Mouse (Mus musculus) ES-Bruce4 (cell line): Measurements from ENCODE around the gene Trank1. TPM values are rescaled to one million over a fixed set of nuclear protein-coding genes. Genes with fewer than 3 reads are reported as not detected.
A peak's percentile ranks its signal among the peaks of the same experiment; 100 is the strongest.

Source experiments
- H3K27ac ChIP-seq: 2 replicates; pipeline ENCODE4 v1.5.1; 2012; ENCODE audit warnings: low read length, inconsistent platforms; ENCODE audit not compliant: insufficient read depth
- H3K27me3 ChIP-seq: 2 replicates; pipeline ENCODE4 v1.6.1; 2012; ENCODE audit warnings: mild to moderate bottlenecking, low read length, inconsistent platforms; ENCODE audit not compliant: control insufficient read depth, poor library complexity, insufficient read depth, severe bottlenecking
- H3K36me3 ChIP-seq: 2 replicates; pipeline ENCODE4 v1.6.1; 2012; ENCODE audit warnings: inconsistent platforms, mild to moderate bottlenecking, low read length, moderate library complexity; ENCODE audit not compliant: control insufficient read depth, poor library complexity, insufficient read depth, severe bottlenecking
- H3K4me1 ChIP-seq: one replicate; pipeline ENCODE4 v1.8.1; 2011; ENCODE audit warnings: low read length; ENCODE audit not compliant: control insufficient read depth, insufficient read depth
- H3K4me3 ChIP-seq: 2 replicates; pipeline ENCODE4 v1.5.1; 2011; ENCODE audit warnings: low read depth, mild to moderate bottlenecking, low read length
- H3K9ac ChIP-seq: 2 replicates; pipeline ENCODE4 v1.6.1; 2012; ENCODE audit warnings: low read depth, mild to moderate bottlenecking, inconsistent platforms; ENCODE audit not compliant: poor library complexity, severe bottlenecking
- H3K9me3 ChIP-seq: replicated peaks from 2 replicates; pipeline ENCODE4 v1.6.1; 2012; ENCODE audit warnings: mild to moderate bottlenecking, low read length, inconsistent platforms; ENCODE audit not compliant: control insufficient read depth, poor library complexity, insufficient read depth, severe bottlenecking
- CTCF ChIP-seq: IDR thresholded peaks from one replicate; pipeline ENCODE4 v1.8.1; 2011; ENCODE audit warnings: low read depth, low read length
- EP300 ChIP-seq: IDR thresholded peaks from 2 replicates; pipeline ENCODE4 v1.6.1; 2011; ENCODE audit warnings: low read depth, low read length; ENCODE audit not compliant: insufficient read depth
- POLR2A ChIP-seq: IDR thresholded peaks from one replicate; pipeline ENCODE4 v1.8.1; 2011; ENCODE audit warnings: low read length; ENCODE audit not compliant: insufficient read depth
- polyA plus RNA-seq: library from polyadenylated mRNA; stranded (reverse); fragments of >200 nt; gene quantifications from 2 replicates; pipeline ENCODE4 v1.2.4, GENCODE M21; 2011; ENCODE audit warnings: low read depth; ENCODE audit not compliant: missing spikeins, insufficient read depth, insufficient read length

Gene Trank1
- polyA plus RNA-seq, 1 experiment = 0.90 TPM

DNA sequence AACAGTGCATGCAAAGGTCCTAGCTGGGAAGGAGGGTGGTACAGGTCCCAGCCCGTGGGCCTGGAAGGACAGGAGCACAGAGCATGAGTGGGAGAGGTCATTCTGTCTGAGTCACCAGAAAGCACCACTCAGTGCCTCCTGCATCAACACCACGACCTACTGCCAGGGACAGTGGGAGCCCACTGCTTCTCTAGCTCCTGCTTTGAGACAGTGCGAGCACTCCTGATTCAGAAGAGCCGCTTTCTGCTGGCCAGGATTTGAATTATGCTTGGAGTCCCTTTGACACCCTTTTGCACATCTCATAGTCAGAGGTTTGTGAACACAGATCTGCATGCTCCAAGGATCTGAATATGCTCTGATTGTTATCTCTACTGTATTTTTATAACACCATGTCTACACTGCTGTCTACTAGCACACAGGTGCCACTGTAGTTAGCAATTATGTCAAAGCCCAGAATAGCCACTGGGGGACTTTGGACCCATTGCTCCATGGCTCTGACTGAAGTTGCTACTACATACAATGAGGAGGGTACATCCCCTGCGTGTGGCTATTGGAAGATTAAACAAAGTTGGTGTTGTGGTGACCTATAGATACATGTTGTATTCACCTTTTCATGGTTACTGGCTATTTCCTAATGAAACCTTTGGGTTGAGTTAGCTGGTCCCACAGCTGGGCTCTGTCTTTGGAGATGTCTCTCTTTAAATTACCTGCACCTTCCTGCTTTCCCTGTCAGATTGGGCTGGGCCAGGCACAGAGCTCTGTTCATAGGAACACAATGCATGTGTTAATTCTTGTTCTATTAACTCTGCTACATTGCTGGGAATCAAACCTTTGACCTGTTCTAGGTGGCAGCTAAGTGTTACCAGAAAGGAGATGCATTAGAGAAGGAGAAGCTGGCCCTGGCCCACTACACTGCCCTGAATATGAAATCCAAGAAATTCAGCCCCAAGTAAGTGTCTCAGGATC is 74.3 kb downstream of the Trank1 start:
- H3K4me3 ChIP-seq = no peak overlapping the region
- no peaks in the 10 kb centered on the region for H3K36me3 ChIP-seq
- no peaks in the 10 kb centered on the region for H3K27me3 ChIP-seq
- H3K9ac ChIP-seq = no peak overlapping the region
- no peak overlapping the region for H3K27ac ChIP-seq
- no peaks in the 10 kb centered on the region for H3K9me3 ChIP-seq
- no peak for TF ChIP-seq CTCF
- no peak for TF ChIP-seq EP300
- no peak for TF ChIP-seq POLR2A
- H3K4me1 ChIP-seq = no peaks in the 10 kb centered on the region

DNA sequence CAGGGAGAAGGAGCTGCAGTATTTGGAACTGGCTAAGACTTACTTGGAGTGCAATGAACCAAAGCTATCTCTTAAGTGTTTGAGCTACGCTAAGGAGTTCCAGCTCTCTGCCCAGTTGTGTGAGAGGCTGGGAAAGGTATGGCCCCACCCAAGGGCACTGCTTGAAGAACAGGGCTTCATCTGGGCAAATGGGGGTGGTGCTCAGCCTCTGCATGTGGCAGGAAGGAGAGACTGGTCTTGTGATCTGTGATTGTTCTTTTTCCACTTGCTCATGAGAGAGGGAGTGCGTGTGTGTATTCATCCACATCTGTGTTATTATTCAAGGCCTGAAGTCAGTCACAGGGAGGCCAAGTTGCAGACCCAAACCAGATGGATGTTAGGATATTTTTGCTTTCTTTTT is 75.0 kb downstream of the Trank1 start:
- no peak overlapping the region for H3K4me3 ChIP-seq
- no peaks in the 10 kb centered on the region for H3K4me1 ChIP-seq
- no peaks in the 10 kb centered on the region for H3K27me3 ChIP-seq
- no peak overlapping the region for H3K9ac ChIP-seq
- TF ChIP-seq POLR2A (no peak), CTCF (no peak), EP300 (no peak)
- no peak overlapping the region for H3K27ac ChIP-seq
- H3K9me3 ChIP-seq = no peaks in the 10 kb centered on the region
- H3K36me3 ChIP-seq = no peaks in the 10 kb centered on the region

DNA sequence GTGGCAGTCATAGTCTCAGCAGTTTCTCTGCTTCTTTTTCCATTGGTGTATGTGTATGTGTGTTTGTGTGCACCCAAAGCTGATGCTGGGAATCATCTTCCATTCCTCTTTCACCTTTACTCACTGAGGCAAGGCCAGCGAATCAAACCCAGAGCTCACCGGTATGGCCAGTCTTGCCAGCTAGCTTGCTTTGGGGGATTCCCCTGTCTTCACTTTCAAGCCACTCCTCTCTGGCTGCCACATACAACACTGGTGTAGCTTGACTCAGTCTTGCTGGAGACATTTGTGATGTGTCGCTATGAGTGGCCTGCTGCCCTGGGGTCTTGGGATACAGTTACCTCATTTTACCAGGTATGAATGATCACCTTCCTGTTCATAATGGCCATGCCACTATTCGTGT is 76.0 kb downstream of the Trank1 start:
- Histone ChIP-seq H3K36me3 (no peaks in the 10 kb centered on the region), H3K27me3 (no peaks in the 10 kb centered on the region), H3K4me3 (no peak overlapping the region), H3K4me1 (no peaks in the 10 kb centered on the region), H3K27ac (no peak overlapping the region), H3K9me3 (no peaks in the 10 kb centered on the region), H3K9ac (no peak overlapping the region)
- TF ChIP-seq CTCF = no peak
- no peak for TF ChIP-seq POLR2A
- TF ChIP-seq EP300 = no peak

DNA sequence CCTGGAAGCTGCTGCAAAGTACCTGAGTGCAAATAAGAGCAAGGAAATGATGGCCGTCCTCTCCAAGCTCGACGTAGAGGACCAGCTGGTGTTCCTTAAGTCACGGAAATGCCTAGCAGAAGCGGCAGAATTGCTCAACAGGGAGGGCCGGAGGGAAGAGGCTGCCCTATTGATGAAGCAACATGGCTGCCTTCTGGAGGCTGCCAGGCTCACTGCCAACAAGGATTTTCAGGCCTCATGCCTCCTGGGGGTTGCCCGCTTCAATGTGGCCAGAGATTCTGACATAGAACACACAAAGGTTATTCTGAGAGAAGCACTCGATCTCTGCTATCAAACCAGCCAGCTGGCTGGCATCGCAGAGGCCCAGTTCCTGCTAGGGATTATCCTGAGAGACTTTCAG is 78.5 kb downstream of the Trank1 start:
- H3K36me3 ChIP-seq = no peaks in the 10 kb centered on the region
- no peak overlapping the region for H3K4me3 ChIP-seq
- no peaks in the 10 kb centered on the region for H3K27me3 ChIP-seq
- no peaks in the 10 kb centered on the region for H3K9me3 ChIP-seq
- TF ChIP-seq CTCF = no peak
- no peak for TF ChIP-seq POLR2A
- no peak for TF ChIP-seq EP300
- no peak overlapping the region for H3K9ac ChIP-seq
- no peaks in the 10 kb centered on the region for H3K4me1 ChIP-seq
- no peak overlapping the region for H3K27ac ChIP-seq

DNA sequence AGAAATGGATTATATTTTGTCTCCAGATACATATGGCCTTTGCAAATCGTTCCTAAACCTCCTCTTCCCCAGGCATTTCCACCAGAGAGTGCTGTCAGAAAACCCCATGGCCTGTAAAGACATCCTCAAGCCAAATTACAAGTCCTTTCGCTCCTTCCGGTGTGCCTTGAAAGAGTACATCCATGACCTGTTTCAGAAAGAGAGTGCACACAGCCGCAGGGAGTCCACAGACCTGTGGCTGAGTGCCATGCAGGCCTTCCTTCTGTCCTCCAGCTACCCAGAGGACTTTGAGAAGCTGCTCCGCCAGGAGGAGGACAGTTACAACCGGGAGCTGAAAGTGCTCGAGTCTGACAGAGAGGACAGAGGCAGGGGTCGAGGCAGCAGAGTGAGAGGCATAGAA is 79.5 kb downstream of the Trank1 start:
- no peaks in the 10 kb centered on the region for H3K9me3 ChIP-seq
- H3K27ac ChIP-seq = no peak overlapping the region
- H3K4me3 ChIP-seq = no peak overlapping the region
- H3K4me1 ChIP-seq = no peaks in the 10 kb centered on the region
- no peak overlapping the region for H3K9ac ChIP-seq
- TF ChIP-seq POLR2A (no peak), EP300 (no peak), CTCF (no peak)
- no peaks in the 10 kb centered on the region for H3K36me3 ChIP-seq
- H3K27me3 ChIP-seq = no peaks in the 10 kb centered on the region

DNA sequence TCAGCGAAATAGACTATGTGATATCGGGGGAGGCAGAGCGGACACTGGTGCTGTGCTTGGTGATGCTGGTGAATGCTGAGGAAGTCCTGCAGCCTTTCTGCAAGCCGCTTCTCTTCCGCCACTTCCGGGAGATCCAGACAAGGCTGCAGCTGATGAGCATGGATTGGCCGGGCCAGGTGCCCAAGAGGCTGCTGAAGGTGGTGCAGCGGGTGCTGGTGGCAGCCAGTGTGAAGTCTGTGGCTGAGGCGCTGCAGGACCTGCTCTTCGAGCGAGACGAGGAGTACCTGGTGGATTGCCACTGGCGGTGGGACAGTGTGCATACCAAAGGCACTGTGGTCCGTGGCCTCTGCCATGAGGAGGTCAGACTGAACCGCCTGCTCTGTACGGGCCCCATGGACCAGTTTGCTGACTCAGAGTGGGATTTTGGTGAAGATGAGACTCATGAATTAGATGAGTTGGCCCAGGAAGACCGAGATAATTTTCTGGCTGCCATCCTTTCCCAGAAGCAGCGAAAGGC is 80.4 kb downstream of the Trank1 start:
- Histone ChIP-seq H3K9me3 (no peaks in the 10 kb centered on the region), H3K4me1 (no peaks in the 10 kb centered on the region), H3K27ac (no peak overlapping the region), H3K9ac (no peak overlapping the region), H3K36me3 (no peaks in the 10 kb centered on the region), H3K27me3 (no peaks in the 10 kb centered on the region), H3K4me3 (peak overlapping the region; percentile 37)
- no peak for TF ChIP-seq CTCF
